Mouse (Mus musculus) c-Kit-positive CD71-positive TER-119-negative erythroid progenitor cells, embryonic 14.5 days (primary cell): ENCODE measurements around the gene Ldhb.
"Not testable (repeated sequence)": the region's sequence is repeated elsewhere in the genome, so short reads cannot be mapped to it uniquely, and the experiment has no call there.

Source experiments
- DNase-seq: peaks from one replicate; pipeline ENCODE4 v3.0.0-alpha.2; 2013; ENCODE audit warnings: low read depth

Ldhb gene

DNA sequence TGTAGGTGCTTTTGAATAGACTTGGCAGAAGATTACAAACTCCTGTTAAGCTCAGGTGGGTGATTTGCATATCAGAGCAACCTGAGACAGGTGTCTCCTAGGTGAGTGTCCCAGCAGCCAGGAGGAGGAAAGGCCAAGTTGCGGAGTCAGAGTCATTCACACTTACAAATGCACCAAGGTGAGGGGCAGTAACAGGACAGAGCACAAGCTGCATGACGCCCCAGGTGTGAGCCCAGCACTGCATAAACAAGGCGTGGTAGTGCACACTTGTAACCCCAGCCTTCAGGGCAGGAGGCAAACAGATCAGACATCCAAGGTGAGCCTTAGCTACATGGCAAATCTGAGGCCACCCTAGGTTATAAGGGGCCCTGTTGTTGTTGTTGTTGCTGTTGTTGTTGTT is 5.1 kb upstream of the Ldhb start:
- no peak for DNase-seq

DNA sequence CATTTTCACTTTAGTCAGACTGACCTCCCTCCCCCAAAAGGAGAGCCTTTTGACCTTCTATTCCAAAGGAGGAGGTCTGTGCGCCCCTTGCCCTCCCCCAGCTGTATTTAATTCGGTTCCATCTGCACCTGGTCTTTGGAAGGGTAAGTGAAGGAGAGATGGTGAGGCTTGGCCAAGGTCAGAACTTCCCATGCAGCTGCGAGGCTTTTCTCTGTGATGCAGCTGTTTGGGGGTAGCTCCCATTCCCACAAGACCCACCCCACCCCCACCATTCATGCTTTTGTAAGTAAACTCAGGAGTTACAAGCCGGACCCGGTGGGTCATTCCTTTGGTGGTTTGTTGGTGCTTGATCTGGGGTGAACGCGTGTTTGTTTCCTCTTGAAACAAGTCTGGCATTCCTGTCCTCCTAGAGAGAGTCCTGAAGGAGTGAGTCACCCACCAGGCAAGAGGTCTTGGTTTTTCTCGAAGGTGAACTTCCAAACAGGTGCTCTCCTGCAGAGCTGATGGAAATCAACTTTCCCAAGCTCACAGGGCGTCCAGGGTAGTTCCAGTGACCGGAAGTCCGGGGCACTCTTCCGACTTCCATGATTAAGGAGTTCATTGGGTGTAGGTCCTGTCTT is 3.9 kb upstream of the Ldhb start:
- DNase-seq, result no peak

DNA sequence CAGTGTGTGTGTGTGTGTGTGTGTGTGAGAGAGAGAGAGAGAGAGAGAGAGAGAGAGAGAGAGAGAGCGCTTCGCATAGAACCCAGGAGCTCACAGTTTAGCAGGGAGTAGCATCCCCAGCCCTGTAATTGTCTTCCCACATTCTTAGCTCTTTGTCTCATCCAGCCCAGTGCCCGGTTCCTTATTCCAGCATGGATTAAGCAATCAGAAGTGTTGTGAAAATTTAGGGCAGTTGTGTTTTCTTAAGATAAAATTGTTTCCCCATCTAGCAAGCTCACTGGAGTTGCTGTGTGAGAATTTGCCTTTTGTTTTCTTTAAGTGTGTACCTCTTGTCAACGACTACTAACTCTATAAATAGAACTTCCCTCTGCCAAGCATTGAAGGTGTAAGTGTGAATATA is 906 bp upstream of the Ldhb start:
- DNase-seq, result no peak

DNA sequence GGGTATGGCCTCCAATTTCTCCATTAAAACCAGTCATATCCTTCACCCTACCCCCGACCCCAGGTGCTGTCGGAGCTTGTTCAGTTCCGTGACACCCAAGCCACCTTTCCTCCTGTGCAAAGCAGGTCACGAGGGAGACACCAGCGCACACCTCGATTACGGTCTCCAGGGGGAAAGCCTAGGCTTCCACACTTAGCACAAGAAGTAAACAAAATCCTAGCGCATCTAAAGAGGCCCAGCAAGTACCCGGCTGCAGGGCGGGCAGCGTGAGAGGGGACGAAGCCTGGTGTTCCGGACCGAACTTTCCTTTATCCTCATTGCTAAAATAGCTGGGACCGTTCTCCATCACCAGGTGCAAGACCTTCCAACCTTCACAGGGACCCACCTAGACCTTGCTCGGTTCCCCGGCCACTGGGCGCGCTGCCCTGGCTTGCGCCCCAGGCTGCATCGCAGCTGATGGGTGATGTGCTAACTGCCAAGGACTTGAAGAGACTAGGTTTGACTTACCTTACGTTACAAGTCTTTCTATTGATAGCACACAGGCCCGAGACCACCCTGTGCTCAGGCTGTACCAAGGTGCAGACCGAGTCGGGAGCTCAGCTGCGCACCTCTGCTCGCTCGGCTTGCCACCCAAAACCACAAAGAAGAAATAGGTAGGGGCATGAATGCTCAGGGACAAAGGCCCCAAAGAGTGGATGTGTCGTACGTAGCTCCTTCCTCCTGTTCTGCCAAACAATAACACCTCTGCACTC is 548 bp downstream of the Ldhb start:
- DNase-seq, result no peak

DNA sequence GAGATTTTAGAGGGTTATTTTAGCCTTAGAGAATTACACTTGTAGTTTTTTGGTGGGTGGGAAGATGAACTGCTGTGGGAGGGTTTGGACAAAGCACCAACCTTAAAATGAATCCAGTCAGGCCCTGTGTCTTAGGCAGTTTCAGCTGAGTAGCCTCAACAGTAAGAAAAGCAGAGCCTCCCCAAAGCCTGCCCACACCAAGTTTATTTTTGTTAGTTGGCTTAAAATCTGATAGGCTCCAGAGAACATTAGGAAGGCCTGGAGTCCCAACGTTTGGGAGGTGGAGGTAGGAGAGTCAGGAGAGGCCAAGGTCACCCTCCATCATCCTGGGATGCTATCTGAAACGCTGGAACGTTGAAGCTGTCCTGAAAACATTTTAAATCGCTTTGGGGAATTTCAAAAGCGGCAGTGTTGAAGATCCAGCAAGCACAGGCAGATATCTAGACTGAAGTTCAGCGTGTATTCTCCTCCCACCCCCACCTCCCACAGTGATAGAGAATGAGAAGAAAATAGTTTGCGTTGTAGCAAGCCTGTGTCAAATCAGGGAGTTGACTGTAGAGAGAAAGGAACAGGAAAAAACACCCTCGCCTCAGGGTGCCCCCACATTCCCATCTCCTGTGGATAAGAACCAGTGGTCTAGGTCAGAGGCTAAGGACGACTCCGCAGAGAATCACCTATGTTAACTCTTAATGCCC is 1.3 kb downstream of the Ldhb start:
- DNase-seq, result no peak

DNA sequence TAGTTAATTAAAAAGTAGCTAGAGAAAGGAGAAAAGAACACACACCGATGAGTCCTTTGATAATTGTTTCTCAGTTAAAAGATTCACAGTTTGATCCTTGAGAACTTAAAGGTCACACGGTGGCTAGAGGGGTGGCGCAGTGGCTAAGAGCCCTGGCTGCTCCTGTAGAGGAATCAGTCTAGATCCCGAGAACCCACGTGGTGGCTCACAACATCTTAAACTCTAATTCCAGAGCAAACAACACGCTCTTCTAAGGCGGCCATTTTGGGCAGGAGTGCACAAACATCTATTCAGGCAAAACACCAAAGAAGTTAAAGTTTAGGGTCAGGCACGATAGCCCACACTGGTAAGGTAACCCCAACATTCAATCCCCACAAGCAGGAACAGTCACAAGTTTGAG is 4.2 kb downstream of the Ldhb start:
- no peak for DNase-seq

DNA sequence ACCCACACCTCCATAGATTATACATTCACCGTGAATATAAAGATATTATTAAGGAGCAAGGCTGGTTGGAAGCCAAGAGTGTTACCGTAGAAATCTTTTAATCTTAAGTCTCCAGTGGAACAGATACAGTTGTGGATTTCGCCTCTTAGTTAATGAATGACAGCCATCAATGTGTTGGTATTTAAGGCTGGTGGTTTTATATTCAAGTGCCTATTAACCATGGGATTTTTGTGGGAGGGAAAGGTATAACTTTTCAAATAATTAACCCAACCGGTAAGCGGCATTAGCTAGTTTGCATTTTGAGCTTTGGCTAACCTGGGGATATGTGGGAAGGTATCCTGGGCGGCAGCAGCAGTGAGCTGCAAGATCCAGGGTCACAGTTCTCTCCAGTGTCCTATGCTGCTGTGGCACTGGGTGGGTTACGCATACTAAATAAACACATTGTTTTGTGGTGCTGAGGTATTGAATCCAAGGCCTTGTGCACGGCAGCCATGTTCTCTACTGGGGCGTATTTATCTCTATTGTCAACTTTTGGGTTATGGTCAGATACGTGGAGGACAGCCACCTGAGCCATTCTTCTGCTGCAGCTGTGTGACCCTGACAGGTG is 5.1 kb downstream of the Ldhb start:
- no peak for DNase-seq

DNA sequence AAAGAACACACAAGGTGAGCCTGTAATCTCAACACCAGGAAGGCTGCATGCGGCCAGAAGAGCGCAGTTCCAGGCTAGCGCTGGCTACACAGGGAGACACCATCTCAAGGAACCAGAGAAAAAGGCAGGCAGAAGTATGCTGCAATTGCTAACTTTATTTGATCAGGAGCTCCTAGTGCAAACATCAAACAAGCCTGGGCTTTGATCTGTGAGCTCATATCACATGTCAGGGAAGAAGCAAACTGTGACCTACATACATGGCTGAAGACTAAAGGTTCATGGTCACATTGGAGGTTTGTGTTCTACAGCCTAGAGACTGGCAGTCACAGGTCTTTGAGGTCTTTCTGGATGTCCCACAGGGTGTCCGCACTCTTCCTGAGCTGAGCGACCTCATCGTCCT is 17.6 kb downstream of the Ldhb start:
- not testable (repeated sequence) for DNase-seq

DNA sequence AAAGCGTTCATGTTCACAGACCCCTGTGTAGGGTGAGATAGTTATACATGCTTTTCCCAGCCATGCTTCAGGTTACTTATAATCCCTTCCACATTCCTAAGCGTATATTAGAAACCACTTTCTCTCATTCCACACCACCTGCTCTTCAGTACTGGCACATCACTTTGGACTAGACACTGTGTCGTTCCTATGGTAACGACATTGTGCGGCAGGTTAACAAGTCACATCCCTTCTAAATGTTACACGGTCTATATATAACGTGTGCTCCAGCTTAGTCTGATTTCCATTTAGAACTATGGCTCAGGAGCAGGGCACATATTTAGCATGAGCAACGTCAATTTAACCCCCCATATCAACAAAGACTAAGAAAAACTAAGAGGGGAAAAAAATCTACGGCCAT is 20.1 kb downstream of the Ldhb start:
- no peak for DNase-seq

DNA sequence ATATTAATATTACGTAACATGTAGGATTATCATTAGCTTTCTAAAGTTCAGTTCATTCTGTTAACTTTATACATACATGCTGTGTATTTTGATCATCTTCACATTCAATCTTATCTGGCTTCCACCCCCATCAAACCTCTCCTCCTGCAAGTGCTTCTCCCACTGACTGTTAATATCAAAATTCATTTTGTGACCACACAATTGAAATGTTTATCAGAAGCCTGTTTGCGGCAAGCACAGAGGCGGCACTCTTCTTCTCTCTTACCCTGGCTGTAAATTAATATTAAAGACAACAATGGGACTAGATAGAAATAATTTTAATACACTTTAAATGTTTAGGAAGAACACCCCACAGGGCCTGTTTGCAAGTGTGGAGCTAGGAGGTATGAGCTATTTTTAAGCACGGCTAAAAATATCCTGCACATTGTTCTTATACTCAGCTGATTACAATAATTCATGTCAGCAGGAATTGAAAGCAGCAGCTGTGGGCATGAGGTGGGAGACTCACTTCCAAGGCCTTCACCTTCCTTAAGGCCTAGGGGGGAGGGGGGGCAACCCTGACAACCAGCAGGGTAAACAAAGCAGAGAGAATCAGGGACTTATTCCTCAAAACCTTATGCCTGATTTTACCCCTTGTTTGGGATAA is 22.2 kb downstream of the Ldhb start:
- no peak for DNase-seq

DNA sequence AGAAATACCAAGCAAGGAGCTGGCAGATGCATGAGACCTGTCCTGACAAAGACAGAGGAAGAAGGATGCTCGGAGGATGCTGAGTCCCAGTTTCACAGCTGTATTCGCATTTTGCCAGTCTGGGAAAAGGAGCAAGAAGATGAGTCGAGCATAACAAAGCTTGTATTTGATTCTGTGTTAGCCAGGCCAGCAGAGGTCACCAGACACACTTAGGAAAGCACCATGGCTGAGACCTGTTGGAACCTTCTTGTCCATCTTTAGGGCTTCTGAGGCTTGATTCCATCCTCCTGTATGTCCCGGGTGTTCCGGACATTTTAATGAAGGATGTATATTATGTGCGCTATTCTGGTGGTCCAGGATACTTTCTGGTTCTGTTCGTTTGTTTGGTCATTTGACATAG is 30.5 kb downstream of the Ldhb start:
- no peak for DNase-seq

DNA sequence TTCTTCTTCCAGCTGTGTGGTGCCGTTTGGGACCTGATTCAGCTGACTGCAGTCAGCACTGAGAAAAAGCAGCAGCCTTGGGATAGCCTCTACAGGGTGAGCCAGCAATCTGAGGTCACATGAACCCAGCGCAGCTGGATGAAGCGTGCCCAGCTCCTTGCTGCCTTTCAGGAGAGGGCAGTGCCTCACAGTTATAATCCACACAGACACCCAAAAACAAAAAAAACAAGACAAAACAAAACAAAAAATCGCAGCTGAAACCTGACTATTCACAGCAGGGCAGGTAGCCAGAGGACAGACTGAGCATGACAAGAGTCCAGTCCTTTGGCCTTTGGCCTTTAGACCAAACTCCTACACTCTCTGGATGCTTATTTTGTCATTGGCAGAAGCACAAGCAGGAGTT is 35.0 kb downstream of the Ldhb start, which contains the start of gene Gys2:
Gys2 (minus strand) TSS at position 309 of the 403 bp plus-strand sequence.
- DNase-seq, result no peak

DNA sequence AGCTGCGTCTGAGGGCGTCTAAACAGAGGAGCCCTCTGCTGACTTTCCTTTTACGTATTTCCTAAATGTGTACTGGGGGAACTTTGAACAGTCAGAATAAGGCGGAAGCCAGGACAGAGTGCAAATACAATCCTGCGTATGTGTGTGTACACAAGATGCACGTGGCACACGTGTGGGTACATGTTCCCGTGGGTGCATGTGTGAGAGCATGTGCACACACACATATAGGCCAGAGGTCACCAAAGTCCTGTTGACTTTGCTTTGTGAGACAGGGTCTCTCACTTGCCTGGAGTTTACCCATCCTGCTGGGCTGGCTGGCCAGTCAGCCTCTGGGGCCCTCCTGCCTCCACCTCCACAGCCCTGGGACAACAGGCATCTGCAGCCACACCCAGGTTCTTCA is 36.6 kb downstream of the Ldhb start:
- DNase-seq, result no peak

DNA sequence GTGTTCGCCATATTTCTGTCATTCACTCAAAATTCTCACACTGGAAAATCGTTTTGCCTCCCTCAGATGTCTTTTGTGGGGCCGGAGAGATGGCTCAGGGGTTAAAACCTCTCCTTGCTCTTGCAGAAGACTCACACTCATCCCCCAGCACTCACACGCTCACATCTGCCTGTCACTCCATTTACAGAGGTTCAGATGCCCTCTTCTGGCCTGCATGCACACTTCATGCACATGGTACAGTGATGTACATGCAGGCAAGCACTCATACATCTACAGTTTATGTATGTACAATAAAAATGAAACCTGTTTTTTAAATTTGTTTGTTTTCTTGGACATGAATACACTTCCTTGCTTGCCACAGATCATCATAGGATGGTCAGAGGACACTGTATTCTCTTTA is 38.2 kb downstream of the Ldhb start:
- DNase-seq, result no peak

DNA sequence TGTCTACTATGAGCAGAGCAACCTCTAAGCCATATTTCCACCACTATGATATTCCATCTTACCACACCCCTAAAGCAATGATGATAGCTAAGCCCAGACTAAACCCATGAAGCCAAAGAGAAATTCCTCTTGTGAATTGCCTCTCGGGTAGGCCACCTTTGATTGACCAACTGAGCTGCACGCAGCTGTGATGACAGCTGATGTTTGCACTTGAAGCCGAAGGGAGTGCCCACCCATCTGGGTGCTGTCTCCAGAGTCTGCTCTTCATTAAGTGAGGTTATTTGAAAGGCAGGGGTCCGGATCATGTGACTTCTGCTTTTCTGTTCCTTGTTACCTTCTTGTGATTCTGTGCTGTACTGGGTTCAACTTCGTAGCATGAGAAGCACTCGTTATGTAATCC is 45.6 kb downstream of the Ldhb start:
- DNase-seq, result no peak

DNA sequence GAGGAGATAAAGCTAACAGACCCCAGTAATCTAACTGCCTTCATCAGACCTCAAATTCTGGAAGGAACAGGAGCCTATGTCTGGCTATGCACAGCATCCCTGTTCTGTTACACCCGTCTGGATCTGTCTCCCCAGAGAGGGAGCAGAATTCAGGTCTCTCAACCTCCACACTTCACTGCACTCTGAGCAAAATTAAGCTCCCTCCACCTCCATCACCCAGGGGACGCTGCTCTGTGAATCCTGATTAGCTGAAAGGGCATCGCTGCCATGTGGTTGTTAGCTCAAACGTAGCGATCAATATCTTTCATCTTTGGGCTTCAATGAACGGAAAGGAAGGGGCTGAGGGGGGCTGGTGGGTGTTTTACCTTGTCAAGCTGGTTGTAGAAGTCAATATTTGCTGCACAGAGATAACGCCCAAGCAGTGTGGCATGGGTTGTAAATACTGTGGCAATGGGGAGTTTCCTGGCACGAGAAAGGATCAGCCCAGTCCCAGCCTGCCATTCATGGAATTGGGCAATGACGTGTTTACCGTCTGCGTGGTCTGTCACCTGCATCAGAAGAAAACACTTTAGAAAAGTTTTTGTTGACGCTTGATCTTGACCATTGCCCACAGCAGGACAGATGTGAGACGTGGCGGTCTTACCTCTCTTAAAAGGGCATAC is 48.6 kb downstream of the Ldhb start:
- no peak for DNase-seq

DNA sequence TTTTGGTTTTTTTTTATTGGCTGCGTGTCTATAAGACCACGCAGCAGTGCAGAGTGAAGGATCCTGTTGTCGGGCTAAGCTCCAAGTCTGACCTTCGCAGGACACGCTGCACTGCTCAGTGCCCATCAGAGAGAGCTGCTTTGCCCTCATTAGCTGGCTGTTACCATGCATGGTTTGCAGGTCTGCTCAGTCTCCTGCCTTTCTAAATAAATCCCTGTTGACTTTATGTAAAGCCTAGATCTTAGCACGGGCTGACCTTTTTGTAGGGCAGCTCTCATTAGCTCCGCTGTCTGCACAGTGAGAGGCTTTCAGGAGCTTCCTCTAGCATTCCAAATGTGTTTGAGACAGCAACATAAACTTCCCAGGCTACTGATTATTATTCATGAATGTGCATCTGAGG is 49.7 kb downstream of the Ldhb start:
- no peak for DNase-seq

DNA sequence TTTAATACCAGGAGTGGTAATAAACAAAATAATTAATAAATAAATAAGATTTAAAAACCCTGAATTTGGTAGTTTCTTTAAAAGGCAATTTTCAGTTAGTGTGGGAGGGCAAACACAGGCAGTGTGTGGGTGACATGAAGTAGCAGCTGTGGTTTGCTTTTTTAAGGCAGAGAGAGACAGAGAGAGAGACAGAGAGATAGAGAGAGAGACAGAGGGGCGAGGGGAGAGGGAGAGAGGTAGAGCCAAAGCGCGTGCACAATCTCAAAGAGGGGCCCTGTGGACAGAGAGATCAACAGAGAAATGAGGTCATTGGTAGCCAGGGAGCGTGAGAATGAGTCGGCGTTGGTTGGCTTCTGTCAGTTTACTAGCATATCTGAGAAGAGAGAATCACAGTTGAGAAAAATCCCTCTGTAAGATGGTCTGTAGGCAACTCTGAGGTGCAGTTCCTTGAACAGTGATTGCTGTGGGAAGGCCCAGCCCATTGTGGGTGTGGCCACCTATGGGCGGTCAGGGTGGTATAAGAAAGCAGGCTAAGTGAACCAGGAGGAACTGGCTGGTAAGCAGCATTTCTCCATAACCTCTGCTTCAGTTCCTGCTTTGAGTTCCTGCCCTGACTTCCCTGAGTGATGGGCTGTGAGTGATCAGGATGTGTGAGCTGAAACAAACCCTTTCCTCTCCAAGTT is 52.3 kb downstream of the Ldhb start:
- no peak for DNase-seq

DNA sequence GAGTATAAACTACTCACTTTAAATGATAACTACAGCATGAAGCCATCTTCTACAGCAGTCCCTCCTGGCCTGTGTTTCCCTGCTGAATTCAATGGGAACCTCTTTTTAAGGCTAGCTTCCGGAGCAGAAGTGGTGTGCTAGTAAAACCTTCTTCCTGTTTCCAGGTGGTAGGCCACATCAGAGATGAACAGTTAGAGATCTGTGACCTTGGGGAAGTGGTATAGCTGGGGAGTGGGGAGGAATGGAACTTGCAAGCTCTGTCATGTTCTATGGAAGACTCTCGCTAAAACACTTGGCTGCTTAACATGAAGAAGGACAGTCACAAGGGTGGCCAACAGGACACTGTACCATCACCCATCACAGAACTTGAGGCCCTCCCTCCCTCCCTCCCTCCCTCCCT is 54.4 kb downstream of the Ldhb start:
- no peak for DNase-seq

DNA sequence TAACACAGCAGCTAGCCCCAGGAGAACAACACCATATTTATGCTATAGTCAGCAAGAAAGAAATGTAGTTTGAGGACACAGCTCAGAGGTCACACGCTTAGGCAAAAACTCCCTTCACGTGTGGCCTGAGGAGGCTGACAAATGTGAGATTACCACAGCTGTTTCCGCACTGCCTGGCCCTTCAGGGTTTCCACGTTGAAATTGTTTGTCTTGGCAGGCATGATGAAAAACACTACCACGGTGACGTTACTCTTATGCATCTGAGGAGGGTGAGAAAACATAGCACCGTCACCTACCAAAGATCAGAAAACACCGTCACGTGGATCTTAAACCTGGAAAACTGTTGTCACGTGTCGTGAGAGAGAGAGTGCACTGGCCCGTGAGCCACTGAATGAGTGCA is 56.4 kb downstream of the Ldhb start:
- no peak for DNase-seq
